Mouse (Mus musculus) bone marrow, adult 2 months (tissue): Measurements from ENCODE around the gene Myo1h. TPM values are rescaled to one million over a fixed set of nuclear protein-coding genes. Genes with fewer than 3 reads are reported as not detected.
A peak's percentile ranks its signal among the peaks of the same experiment; 100 is the strongest.

Source experiments
- H3K27ac ChIP-seq: fragments of 200-500 bp; 2 replicates; pipeline ENCODE4 v1.5.1; 2012; ENCODE audit warnings: low read depth, mild to moderate bottlenecking, control low read depth, inconsistent platforms, low read length; ENCODE audit not compliant: control insufficient read depth, poor library complexity, insufficient read depth
- H3K4me1 ChIP-seq: fragments of 200-500 bp; 2 replicates; pipeline ENCODE4 v1.6.1; 2011; ENCODE audit warnings: low read length; ENCODE audit not compliant: control insufficient read depth, insufficient read depth
- H3K4me3 ChIP-seq: fragments of 200-500 bp; replicated peaks from 2 replicates; pipeline ENCODE3; 2011; ENCODE audit warnings: mild to moderate bottlenecking, low read depth, low read length, control low read depth; ENCODE audit not compliant: control insufficient read depth
- CTCF ChIP-seq: fragments of 200-500 bp; IDR thresholded peaks from 2 replicates; pipeline ENCODE4 v1.5.1; 2011; ENCODE audit warnings: low read length, control low read depth; ENCODE audit not compliant: control insufficient read depth, insufficient read depth
- POLR2A ChIP-seq: fragments of 200-500 bp; IDR thresholded peaks from 2 replicates; pipeline ENCODE4 v1.6.1; 2011; ENCODE audit warnings: low read depth, mild to moderate bottlenecking, control low read depth, low read length, borderline replicate concordance; ENCODE audit not compliant: control insufficient read depth
- WGBS: fragments of 180-500 bp; shearing (Covaris S2); methylation state at CpG from one replicate; pipeline ENCODE4 v1.1.7; 2018; 5-methylcytosine and 5-hydroxymethylcytosine counted together
- polyA plus RNA-seq: library from polyadenylated mRNA; stranded (reverse); fragments of >200 nt; gene quantifications from 2 replicates; pipeline ENCODE4 v1.2.4, GENCODE M21; 2011; ENCODE audit warnings: low replicate concordance; ENCODE audit not compliant: missing spikeins, insufficient read depth, insufficient read length

Myo1h gene
- polyA plus RNA-seq, 1 experiment = 2.1 TPM

GRCm38 (mm10) chr5:114360968-114361367, 72.0 kb downstream of the Myo1h start:
- H3K4me1 ChIP-seq = no peaks in the 10 kb centered on the region; the same call in 1 of the 2 replicates
- TF ChIP-seq POLR2A (no peak), CTCF (no peak)
- WGBS = 24% methylated on average over 15 of the region's 15 CpGs
- no peak overlapping the region for H3K4me3 ChIP-seq
- H3K27ac ChIP-seq = no peak overlapping the region

DNA sequence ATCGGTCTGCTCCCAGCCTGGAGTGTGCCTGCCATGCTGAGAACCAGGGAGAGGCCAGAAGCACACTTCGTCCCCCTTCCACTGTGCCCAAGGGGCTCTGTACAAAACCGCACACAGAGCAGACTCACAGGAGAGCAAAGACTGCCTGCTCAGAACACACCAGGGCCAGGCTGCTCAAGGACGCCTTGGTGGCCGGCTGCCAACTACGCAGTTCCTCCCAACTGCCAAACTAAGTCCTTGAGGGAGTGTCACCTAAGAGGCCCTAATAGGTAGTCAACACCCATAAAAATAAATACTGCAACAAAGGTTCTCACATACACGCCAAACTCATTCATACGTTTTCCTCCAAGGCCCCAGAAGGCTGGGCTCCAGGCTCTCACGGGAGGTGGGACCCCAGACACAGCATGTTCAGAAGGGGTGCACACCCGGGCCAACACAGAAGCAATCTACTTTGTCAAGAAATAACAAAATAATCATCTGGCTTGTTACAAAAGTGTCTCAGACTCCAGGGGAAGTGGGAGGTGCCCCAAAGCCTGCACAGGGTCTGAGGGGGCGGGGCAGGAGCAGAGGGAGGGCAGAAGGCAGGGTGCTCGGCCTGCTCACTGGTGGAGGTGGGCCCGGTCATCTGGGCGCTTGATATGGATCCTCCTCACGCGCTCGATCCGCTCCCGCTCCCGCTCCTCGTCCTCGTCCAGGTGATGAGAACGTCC, 76.2 kb downstream of the Myo1h start:
- Histone ChIP-seq H3K4me3 (no peak overlapping the region), H3K27ac (peak overlapping the region; percentile 22)
- WGBS = 29% methylated on average over 23 of the region's 23 CpGs

GRCm38 (mm10) chr5:114368121-114368520, 79.2 kb downstream of the Myo1h start:
- peaks cover 4% of the 10 kb centered on the region for H3K4me1 ChIP-seq
- H3K27ac ChIP-seq = no peak overlapping the region
- WGBS = 89% methylated on average over 13 of the region's 14 CpGs
- no peak for TF ChIP-seq POLR2A
- no peak for TF ChIP-seq CTCF
- no peak overlapping the region for H3K4me3 ChIP-seq

More for the DNA sequence above, 76.2 kb downstream of the Myo1h start:
- H3K4me1 ChIP-seq = no peaks in the 10 kb centered on the region; the same call in 1 of the 2 replicates
- TF ChIP-seq POLR2A (no peak), CTCF (no peak)

DNA sequence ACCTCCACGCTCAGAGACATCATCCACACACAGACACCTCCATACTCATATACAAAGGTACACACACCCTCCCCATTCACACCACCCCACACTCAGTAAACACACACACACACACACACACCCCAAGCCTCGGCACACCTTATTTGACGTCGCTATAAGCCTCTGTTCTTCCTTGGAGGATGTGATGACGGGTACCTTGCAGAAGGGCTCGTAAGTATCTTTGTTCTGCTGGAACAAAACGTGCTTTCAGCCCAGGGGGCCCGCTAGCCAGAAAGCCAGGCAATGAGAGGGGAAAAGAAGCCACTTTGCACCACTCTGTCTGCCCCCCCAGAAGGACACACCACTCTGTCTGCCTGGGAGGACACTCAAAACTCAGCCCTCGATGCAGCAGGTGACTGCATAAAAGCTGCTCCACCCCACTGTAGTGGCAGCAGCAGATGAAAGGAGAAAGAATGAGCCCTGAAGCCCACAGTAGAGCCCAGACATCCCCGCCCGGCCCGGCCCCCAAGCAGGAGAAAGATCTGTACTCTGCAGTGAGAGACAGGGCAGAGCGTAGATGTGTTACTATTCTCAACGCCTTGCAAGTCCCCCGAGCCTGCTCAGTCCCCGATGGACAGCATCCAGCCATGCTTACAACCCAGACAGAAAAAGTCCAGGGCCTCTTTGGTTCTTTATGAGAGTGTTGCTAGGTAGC, 80.0 kb downstream of the Myo1h start:
- Histone ChIP-seq H3K4me3 (no peak overlapping the region), H3K4me1 (peaks cover 7% of the 10 kb centered on the region), H3K27ac (no peak overlapping the region)
- no peak for TF ChIP-seq POLR2A
- TF ChIP-seq CTCF = no peak
- 86% methylated on average over 16 of the region's 16 CpGs for WGBS

DNA sequence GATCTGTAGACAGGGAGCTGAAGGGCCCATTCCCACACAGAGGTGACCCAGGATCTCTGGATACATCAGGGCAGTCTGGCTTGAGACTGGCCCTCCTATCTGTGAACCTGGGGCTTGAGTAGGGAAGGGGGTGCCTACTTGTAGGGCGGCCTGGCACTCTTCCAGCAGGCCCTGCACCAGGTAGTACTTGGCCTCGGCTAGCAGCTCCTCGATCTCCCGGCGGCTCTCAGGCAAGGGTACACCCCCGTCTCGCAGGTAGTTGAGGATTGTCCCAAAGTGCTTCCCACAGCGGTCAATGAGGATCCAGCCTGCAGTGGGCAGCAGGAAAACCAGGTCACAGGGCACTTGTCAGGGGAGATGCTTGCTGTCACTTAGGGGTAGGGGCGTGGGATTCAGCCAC, 81.0 kb downstream of the Myo1h start:
- Histone ChIP-seq H3K4me1 (peaks cover 16% of the 10 kb centered on the region), H3K27ac (no peak overlapping the region), H3K4me3 (no peak overlapping the region)
- TF ChIP-seq POLR2A = no peak
- TF ChIP-seq CTCF = no peak
- WGBS = 83% methylated on average over 9 of the region's 9 CpGs

- 51% methylated on average over 9 of the region's 9 CpGs for WGBS
- H3K27ac ChIP-seq = no peak overlapping the region
- no peak overlapping the region for H3K4me3 ChIP-seq
- H3K4me1 ChIP-seq = peaks cover 19% of the 10 kb centered on the region
- no peak for TF ChIP-seq CTCF
Measured at GRCm38 (mm10) chr5:114370371-114370776, 81.4 kb downstream of the Myo1h start.

DNA sequence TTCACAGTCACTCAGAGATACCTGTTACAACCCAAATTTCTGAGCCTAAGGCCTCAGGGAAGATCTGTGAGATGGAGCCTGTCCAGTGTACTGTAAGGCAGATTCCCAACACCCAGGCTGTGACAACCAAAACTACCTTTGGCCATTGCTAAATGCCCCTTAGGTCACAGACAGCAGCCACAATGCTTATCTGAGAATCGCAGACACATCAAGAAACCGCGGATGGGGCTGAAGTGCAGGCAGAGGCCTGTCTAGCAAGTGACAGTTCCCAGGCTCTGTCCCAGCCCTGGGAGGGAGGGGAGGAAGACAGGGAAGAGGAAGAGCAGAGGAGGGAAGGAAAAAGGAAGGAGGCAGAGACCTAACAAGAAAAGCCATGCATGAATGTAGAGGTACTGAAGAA, 82.4 kb downstream of the Myo1h start:
- 6% methylated on average over 3 of the region's 3 CpGs for WGBS

DNA sequence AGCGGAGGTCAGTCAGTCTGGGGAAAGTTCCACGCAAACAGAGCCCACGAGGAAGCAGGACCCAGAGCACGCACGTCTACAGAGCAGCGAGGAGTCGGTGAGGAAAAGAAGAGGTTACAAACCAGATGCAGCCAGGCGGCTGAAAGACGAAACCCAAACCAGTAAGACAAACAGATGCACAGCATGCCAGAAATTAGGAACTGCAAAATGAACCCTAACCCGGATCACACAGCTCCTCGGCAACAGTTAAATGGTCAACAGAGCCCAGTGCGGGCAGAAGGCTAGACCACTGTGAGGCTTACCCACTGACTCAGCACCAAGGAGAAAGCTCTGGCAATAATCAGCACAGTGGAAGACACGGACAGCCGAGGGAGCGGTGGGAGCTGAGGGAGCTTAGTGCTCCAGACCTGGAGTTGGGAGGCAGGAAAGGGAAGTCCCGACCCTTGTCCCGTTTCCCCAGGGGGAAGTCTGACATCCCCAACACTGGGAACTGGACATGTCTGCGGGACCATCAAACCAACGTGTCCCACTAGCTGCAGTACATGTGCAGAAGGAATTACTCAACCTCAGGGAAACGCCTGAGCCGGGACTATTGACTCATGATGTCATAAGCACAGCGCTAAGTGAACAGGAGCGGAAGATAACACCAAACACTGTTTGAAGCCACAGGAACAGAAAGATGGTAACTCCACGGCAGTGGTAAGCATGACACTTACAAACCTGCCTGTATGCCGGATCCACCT, 82.9 kb downstream of the Myo1h start:
- peaks cover 21% of the 10 kb centered on the region for H3K4me1 ChIP-seq
- H3K4me3 ChIP-seq = no peak overlapping the region
- 33% methylated on average over 25 of the region's 25 CpGs for WGBS
- no peak overlapping the region for H3K27ac ChIP-seq
- TF ChIP-seq POLR2A (no peak), CTCF (no peak)

More for the DNA sequence above, 82.4 kb downstream of the Myo1h start:
- no peak for TF ChIP-seq POLR2A
- no peak for TF ChIP-seq CTCF
- peaks cover 21% of the 10 kb centered on the region for H3K4me1 ChIP-seq
- H3K4me3 ChIP-seq = no peak overlapping the region
- no peak overlapping the region for H3K27ac ChIP-seq
